Mouse (Mus musculus): ENCODE measurements around the gene Sirpa. TPM values are rescaled to one million over a fixed set of nuclear protein-coding genes. Genes with fewer than 3 reads are reported as not detected.

The Sirpa gene
- total RNA-seq, 2 experiments from 2014 or later, result 83.6 to 88.0 TPM

Other genes starting within 250 kb of the Sirpa start
- not detected in 2 replicates for gene Il1b, start 221.7 kb upstream of the Sirpa start, total RNA-seq (2014; fragmentation: Nextera tagmentation)
- gene Il1b, start 221.7 kb upstream of the Sirpa start, total RNA-seq (2017), result 0.52 and 4.5 TPM in 2 replicates
- gene F830045P16Rik, start 56.2 kb upstream of the Sirpa start, total RNA-seq (2014; fragmentation: Nextera tagmentation), result not detected in 2 replicates
- gene F830045P16Rik, start 56.2 kb upstream of the Sirpa start, total RNA-seq (2017), result 0.15 TPM in 1 of 2 replicates, not detected in the other
- gene Pdyn, start 107.0 kb downstream of the Sirpa start, total RNA-seq (2014; fragmentation: Nextera tagmentation), result not detected in 2 replicates
- gene Pdyn, start 107.0 kb downstream of the Sirpa start, total RNA-seq (2017), result not detected in 2 replicates
- 16.8 and 19.3 TPM in 2 replicates for gene Stk35, start 207.7 kb downstream of the Sirpa start, total RNA-seq (2014; fragmentation: Nextera tagmentation)
- 8.7 and 9.1 TPM in 2 replicates for gene Stk35, start 207.7 kb downstream of the Sirpa start, total RNA-seq (2017)